Mouse (Mus musculus): ENCODE data around the gene Msx2. TPM values are rescaled to one million over a fixed set of nuclear protein-coding genes. Genes with fewer than 3 reads are reported as not detected.

Gene Msx2
- total RNA-seq, 2 experiments from 2014 or later = not detected

Other genes with a start within 250 kb of the Msx2 start
- under 1 TPM; 0.40 to 0.41 TPM for gene Ror2, start 186.9 kb downstream of the Msx2 start, total RNA-seq (2021)
- 10 to 100 TPM in 1 of 2 experiments, 1 to 10 TPM in 1; 9.3 to 10.6 TPM for gene Sptlc1, start 95.7 kb downstream of the Msx2 start, total RNA-seq (2021)

Measured in gastrocnemius, adult 18-20 months (tissue).